Mouse (Mus musculus): ENCODE results near the gene Hmgb1. TPM values are rescaled to one million over a fixed set of nuclear protein-coding genes. Genes with fewer than 3 reads are reported as not detected.
A peak's percentile ranks its signal among the peaks of the same experiment; 100 is the strongest.

Hmgb1 gene
- 100 to 1,000 TPM in 1 of 2 experiments, 10 to 100 TPM in 1; 99.8 to 112 TPM for total RNA-seq (2021)
- long read RNA-seq, experiment 1, transcript Hmgb1-201 (5 exons, 2,838 nt): major isoform, 187 of 210 reads
- long read RNA-seq, experiment 1, transcript Hmgb1-202 (5 exons, 1,092 nt): minor isoform, 9 of 210 reads
- long read RNA-seq, experiment 1, partial matches to known transcripts: 0 of 210 reads
- long read RNA-seq, experiment 1, other reads (novel, unspliced or antisense): 12 of 210 reads
- long read RNA-seq, experiment 2, transcript Hmgb1-201 (5 exons, 2,838 nt): major isoform, 205 of 241 reads
- long read RNA-seq, experiment 2, transcript Hmgb1-202 (5 exons, 1,092 nt): minor isoform, 13 of 241 reads
- long read RNA-seq, experiment 2, partial matches to known transcripts: 3 of 241 reads
- long read RNA-seq, experiment 2, other reads (novel, unspliced or antisense): 18 of 241 reads

GRCm38 (mm10) chr5:149184104-149184843 is at the start of gene Hmgb1, which contains the start of gene Uspl1:
Gene Hmgb1 (minus strand): TSS chr5:149184489.
Gene Uspl1 (plus strand): TSS chr5:149184350.
- TF ChIP-seq CTCF (IDR thresholded peaks at IDR 0.05): peak; percentile 13; the same call in 1 of the 2 replicates
- intact Hi-C loops (cut with DNase I): loop anchor here (1.0 to 2.0 kb wide), 2 partner anchors 45 to 133 kb away; no protein-coding TSS in a partner anchor
- peak within 1 kb of the TSS; percentile 96 for H3K4me3 ChIP-seq
- peak; percentile 99 for DNase-seq
- H3K27ac ChIP-seq: peak within 1 kb of the TSS; percentile 100

- H3K27ac ChIP-seq: peak overlapping the region; percentile 95
- H3K4me3 ChIP-seq: peak overlapping the region; percentile 82
- TF ChIP-seq CTCF (IDR thresholded peaks at IDR 0.05): no peak
- DNase-seq: no peak
- intact Hi-C loops (cut with DNase I): loop anchor here (1.0 to 5.0 kb wide), 2 partner anchors 45 to 177 kb away; partner anchors contain the start of genes Hmgb1 and Uspl1
Measured at GRCm38 (mm10) chr5:149229619-149230339, 45.5 kb upstream of the Hmgb1 start.

GRCm38 (mm10) chr5:149228700-149229618 is 44.7 kb upstream of the Hmgb1 start:
- intact Hi-C loops (cut with DNase I): loop anchor here (1.0 kb wide), 1 partner anchor 45 kb away; the partner anchor contains the start of genes Hmgb1 and Uspl1
- peak overlapping the region; percentile 95 for H3K27ac ChIP-seq

GRCm38 (mm10) chr5:149224666-149225065 is 40.4 kb upstream of the Hmgb1 start:
- Histone ChIP-seq H3K4me3 (no peak overlapping the region), H3K27ac (no peak overlapping the region)
- TF ChIP-seq CTCF (IDR thresholded peaks at IDR 0.05): no peak
- DNase-seq: no peak
- intact Hi-C loops (cut with DNase I): no loop called here

More at GRCm38 (mm10) chr5:149228700-149229618, 44.7 kb upstream of the Hmgb1 start:
- DNase-seq: peak; percentile 100
- no peak for TF ChIP-seq CTCF (IDR thresholded peaks at IDR 0.05)
- H3K4me3 ChIP-seq: peak overlapping the region; percentile 82

- no peak overlapping the region for H3K27ac ChIP-seq
- H3K4me3 ChIP-seq: no peak overlapping the region
- no peak for DNase-seq
- no peak for TF ChIP-seq CTCF (IDR thresholded peaks at IDR 0.05)
- intact Hi-C loops (cut with DNase I): no loop called here
Measured at GRCm38 (mm10) chr5:149221355-149221754, 37.1 kb upstream of the Hmgb1 start.

- H3K4me3 ChIP-seq: no peak overlapping the region
- TF ChIP-seq CTCF (IDR thresholded peaks at IDR 0.05): no peak
Measured at GRCm38 (mm10) chr5:149219493-149219892, 35.2 kb upstream of the Hmgb1 start.

GRCm38 (mm10) chr5:149217524-149218357 is 33.5 kb upstream of the Hmgb1 start:
- no peak for DNase-seq
- Histone ChIP-seq H3K4me3 (no peak overlapping the region), H3K27ac (no peak overlapping the region)
- intact Hi-C loops (cut with DNase I): no loop called here
- no peak for TF ChIP-seq CTCF (IDR thresholded peaks at IDR 0.05)

More at GRCm38 (mm10) chr5:149219493-149219892, 35.2 kb upstream of the Hmgb1 start:
- intact Hi-C loops (cut with DNase I): no loop called here
- no peak for DNase-seq
- H3K27ac ChIP-seq: no peak overlapping the region

- intact Hi-C loops (cut with DNase I): no loop called here
- DNase-seq: no peak
- no peak overlapping the region for H3K4me3 ChIP-seq
- no peak for TF ChIP-seq CTCF (IDR thresholded peaks at IDR 0.05)
- no peak overlapping the region for H3K27ac ChIP-seq
Measured at GRCm38 (mm10) chr5:149215540-149215939, 31.3 kb upstream of the Hmgb1 start.

- Histone ChIP-seq H3K27ac (0 out of 2 replicates have a peak overlapping the region, but pooled peaks have one; percentile 66), H3K4me3 (no peak overlapping the region)
- TF ChIP-seq CTCF (IDR thresholded peaks at IDR 0.05): no peak
- no peak for DNase-seq
- intact Hi-C loops (cut with DNase I): no loop called here
Measured at GRCm38 (mm10) chr5:149212806-149213205, 28.5 kb upstream of the Hmgb1 start.

- no peak overlapping the region for H3K4me3 ChIP-seq
- DNase-seq: no peak
- TF ChIP-seq CTCF (IDR thresholded peaks at IDR 0.05): no peak
- H3K27ac ChIP-seq: no peak overlapping the region
- intact Hi-C loops (cut with DNase I): no loop called here
Measured at GRCm38 (mm10) chr5:149211041-149211440, 26.8 kb upstream of the Hmgb1 start.

Measured in gastrocnemius, adult 2 months (tissue).